Mouse (Mus musculus): ENCODE data around the gene Cetn4.

DNA sequence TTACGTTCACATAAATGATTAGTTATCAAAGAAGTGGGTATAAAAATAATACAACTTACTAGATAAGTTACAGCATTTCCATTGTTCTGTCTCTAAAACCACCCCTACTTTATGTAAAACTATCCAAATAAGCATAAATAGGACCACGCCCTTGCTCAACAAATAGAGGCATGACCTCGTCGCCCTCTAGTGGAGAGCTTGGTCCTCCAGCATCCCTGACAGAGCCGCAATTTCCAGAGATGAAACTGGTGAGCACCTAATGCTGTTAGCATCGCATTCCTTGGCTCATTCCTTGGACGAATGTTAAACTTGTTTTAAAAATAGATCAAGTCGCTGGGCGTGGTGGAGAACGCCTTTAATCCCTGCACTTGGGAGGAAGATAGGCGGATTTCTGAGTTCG, 9.8 kb downstream of the Cetn4 start:
- peak; percentile 58; the same call in 1 of the 2 replicates for TF ChIP-seq CTCF (IDR thresholded peaks at IDR 0.05; ENCODE audit: borderline replicate concordance, insufficient read depth, low read depth, low read length)
- TF ChIP-seq POLR2A (IDR thresholded peaks at IDR 0.05; ENCODE audit: borderline replicate concordance, insufficient read depth, low read length) = no peak

Measured in cerebellum, adult 2 months (tissue).